Mouse (Mus musculus) left cerebral cortex, postnatal 36 days (tissue): Measurements from ENCODE around the gene Rnf222. TPM values are rescaled to one million over a fixed set of nuclear protein-coding genes. Genes with fewer than 3 reads are reported as not detected.
"Not testable (repeated sequence)": the region's sequence is repeated elsewhere in the genome, so short reads cannot be mapped to it uniquely, and the experiment has no call there.

Experiments
- DNase-seq, 2 experiments: peaks; one replicate each; pipeline ENCODE4 v3.0.0; 2021 to 2022; ENCODE audit warnings: low spot score in 2 of 2, mixed read lengths in 1 of 2
- intact Hi-C: fragments of 180-260 bp; cut with DNase I; formaldehyde crosslinking; loops from one replicate; pipeline ENCODE4 v1.15.1; 2025
- total RNA-seq, 2 experiments: library from RNA; stranded (reverse); gene quantifications; 2 replicates each; pipeline ENCODE4 v1.2.3; 2021

Gene Rnf222
- total RNA-seq, 2 experiments from 2014 or later, result not detected

GRCm38 (mm10) chr11:68905138-68905531, 16.8 kb downstream of the Rnf222 start:
- no peak for DNase-seq
- intact Hi-C loops, result loop anchor here (2.0 kb wide), 1 partner anchor 78 kb away; no protein-coding TSS in a partner anchor

- DNase-seq, result no peak
- intact Hi-C loops, result loop anchor here (2.0 kb wide), 1 partner anchor 77 kb away; no protein-coding TSS in a partner anchor
Measured at GRCm38 (mm10) chr11:68905665-68906460, 17.5 kb downstream of the Rnf222 start.

- intact Hi-C loops, result no loop called here
Measured at GRCm38 (mm10) chr11:68906461-68906790, 18.1 kb downstream of the Rnf222 start.

GRCm38 (mm10) chr11:68907251-68907650, 18.9 kb downstream of the Rnf222 start:
- intact Hi-C loops, result no loop called here
- no peak for DNase-seq

More at GRCm38 (mm10) chr11:68906461-68906790, 18.1 kb downstream of the Rnf222 start:
- no peak for DNase-seq

GRCm38 (mm10) chr11:68908846-68909503, 20.6 kb downstream of the Rnf222 start:
- intact Hi-C loops, result no loop called here

GRCm38 (mm10) chr11:68911531-68912177, 23.3 kb downstream of the Rnf222 start:
- intact Hi-C loops, result no loop called here
- DNase-seq, result no peak

More at GRCm38 (mm10) chr11:68908846-68909503, 20.6 kb downstream of the Rnf222 start:
- no peak for DNase-seq

GRCm38 (mm10) chr11:68914566-68914965, 26.2 kb downstream of the Rnf222 start:
- DNase-seq, result no peak
- intact Hi-C loops, result no loop called here

GRCm38 (mm10) chr11:68923191-68923590, 34.8 kb downstream of the Rnf222 start:
- no peak for DNase-seq
- intact Hi-C loops, result no loop called here

GRCm38 (mm10) chr11:68924749-68925148, 36.4 kb downstream of the Rnf222 start:
- intact Hi-C loops, result no loop called here
- DNase-seq, result no peak

GRCm38 (mm10) chr11:68926981-68927380, 38.6 kb downstream of the Rnf222 start, which contains the start of gene Odf4:
Gene Odf4, minus strand, starts transcription at chr11:68927081.
- DNase-seq, result no peak
- intact Hi-C loops, result no loop called here

- no peak for DNase-seq
- intact Hi-C loops, result no loop called here
Measured at GRCm38 (mm10) chr11:68929947-68930346, 41.6 kb downstream of the Rnf222 start.

GRCm38 (mm10) chr11:68933885-68934507, 45.6 kb downstream of the Rnf222 start:
- DNase-seq, result no peak
- intact Hi-C loops, result no loop called here

GRCm38 (mm10) chr11:68936951-68937350, 48.6 kb downstream of the Rnf222 start:
- DNase-seq, result not testable (repeated sequence)
- intact Hi-C loops, result loop anchor here (5.0 kb wide), 1 partner anchor 35 kb away; the partner anchor contains the start of gene Rpl26

GRCm38 (mm10) chr11:68939451-68940304, 51.3 kb downstream of the Rnf222 start:
- peak; percentile 86 to 87 for DNase-seq
- intact Hi-C loops, result loop anchor here (5.0 kb wide), 1 partner anchor 37 kb away; the partner anchor contains the start of gene Rpl26

GRCm38 (mm10) chr11:68940516-68940915, 52.2 kb downstream of the Rnf222 start:
- no peak for DNase-seq
- intact Hi-C loops, result no loop called here

- intact Hi-C loops, result no loop called here
- no peak for DNase-seq
Measured at GRCm38 (mm10) chr11:68942731-68943130, 54.4 kb downstream of the Rnf222 start.

- intact Hi-C loops, result no loop called here
- DNase-seq, result no peak
Measured at GRCm38 (mm10) chr11:68945245-68945644, 56.9 kb downstream of the Rnf222 start.
